Mouse (Mus musculus) cerebellum, postnatal 10 days (tissue): ENCODE measurements around the gene Rpl22.

Source experiments
- DNase-seq, 2 experiments: peaks; one replicate each; pipeline ENCODE4 v3.0.0; 2021; ENCODE audit warnings: mixed read lengths in 2 of 2

Rpl22 gene

DNA sequence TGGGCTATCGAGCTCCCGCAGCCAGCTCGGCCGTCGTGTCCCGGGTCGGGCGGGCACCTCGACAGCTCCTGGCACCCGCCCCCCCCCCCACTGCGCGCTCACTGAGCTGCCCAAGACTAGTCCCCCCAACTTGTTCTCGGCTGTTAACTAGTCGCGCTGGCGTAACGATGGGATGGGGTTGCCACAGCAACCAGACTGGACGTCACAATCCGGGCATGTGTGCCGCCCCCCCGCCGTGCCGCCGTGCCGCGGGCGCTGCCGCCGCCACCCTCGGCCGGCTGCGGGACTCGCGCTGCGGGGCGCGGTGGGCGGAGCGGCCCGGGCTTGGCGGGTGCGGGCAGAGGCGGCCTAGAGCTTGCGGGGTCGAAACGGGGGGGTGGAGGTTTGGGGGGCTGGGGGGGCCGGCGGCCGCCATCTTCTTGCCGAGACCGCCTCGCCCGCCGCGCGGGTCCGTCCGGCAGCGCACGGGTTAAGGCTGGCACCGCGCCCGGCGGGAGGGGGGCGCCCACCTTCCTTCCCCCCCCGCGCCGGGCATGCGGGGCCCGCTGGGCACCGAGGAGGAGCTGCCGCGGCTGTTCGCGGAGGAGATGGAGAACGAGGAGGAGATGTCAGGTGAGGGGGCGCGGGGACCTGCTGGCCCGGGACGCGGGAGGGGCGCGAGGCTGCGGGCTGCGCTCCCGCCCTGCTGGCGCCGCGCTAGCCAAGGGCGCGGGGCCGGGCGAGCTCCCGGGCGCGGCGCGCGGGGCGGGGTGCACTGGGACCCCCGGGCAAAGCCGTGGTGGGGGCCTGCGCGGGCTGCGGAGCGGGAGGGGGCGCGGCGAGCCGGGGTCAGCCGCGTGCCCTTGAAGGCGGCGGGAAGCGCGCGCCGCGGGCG lies 13.1 kb downstream of the Rpl22 start, which contains the start of gene Chd5:
Gene Chd5, plus strand, starts transcription at position 233 of the 874 bp plus-strand sequence.
- DNase-seq = peak; percentile 77 to 79

DNA sequence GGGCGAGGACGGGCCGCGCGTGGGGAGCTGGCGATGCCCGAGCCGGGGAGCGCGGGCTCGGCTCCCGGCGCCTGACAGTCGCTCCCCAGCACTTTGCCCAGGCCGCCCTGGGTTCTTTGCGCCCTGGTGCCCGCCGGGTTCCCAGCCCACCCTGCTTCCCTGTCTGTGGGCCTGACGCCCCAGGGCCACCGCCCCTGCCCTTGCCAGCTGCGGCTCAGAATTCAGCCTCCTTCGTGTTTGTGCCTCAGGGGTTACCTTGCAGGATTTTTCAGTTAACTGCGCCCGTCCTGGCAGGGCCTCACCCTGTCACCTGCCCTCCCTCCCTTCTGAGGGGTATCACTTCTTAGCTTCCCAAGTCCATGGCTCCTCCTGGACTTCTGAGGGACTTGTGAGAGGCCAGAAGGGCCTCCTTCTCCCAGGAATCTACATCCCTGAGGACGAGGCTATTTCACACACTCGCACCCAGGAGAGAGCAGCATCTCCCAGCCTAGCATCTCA lies 13.8 kb downstream of the Rpl22 start:
- peak in 1 of 2 experiments; percentile 36 for DNase-seq

DNA sequence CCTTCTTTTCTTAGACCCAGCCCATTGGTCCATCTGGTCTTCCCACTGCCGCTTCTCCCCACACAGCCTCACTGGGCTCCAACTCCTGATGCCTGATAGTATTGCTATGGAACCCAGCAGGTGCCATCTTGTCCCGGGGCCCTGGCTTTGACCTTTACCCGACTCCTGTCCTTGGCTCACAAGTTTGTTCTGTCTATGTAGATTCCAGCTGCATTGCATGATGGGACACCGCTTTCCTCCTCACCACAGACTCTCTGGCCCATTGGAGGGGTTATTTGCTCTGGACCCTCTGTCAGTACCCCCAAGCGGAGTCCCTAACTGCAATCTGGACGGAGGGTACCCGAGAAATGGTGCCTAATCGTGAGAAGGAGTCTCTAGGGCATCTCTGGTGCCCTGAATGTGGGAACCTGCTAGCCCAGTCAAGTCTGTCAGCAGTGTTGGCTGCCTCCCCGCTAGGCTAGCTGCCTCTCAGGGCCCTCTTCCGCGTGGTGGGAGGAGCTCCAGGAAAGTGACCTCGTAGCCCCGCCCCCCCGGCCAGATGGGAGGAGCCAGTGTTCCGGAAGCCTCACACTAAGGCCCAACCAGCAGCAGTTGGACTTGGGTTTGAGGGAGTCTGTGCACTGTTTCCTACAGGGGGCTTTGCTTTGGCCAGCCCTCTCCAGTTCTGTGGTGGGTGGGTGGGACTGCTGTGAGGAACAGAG lies 15.2 kb downstream of the Rpl22 start:
- peak in 1 of 2 experiments; percentile 43 for DNase-seq

DNA sequence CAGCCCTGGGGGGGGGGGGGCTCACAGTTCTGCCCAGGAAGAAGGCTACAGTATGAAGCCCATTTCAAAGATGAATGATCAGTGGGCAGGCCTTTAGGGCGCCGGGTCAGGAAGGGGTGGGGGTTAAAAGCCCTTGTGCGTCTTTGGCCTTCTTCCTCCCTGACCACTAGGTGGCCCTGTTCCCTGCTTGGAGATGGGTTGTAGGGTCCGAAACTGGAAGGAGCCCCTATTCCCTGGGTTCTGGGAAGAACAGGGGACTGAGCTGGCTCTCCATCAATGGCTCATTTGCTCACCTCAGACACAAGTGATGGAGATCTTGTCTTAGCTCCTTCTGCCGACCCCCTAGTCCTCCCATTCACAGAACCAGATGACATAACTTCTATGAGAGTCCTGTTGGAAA lies 17.8 kb downstream of the Rpl22 start:
- peak; percentile 79 to 82 for DNase-seq

DNA sequence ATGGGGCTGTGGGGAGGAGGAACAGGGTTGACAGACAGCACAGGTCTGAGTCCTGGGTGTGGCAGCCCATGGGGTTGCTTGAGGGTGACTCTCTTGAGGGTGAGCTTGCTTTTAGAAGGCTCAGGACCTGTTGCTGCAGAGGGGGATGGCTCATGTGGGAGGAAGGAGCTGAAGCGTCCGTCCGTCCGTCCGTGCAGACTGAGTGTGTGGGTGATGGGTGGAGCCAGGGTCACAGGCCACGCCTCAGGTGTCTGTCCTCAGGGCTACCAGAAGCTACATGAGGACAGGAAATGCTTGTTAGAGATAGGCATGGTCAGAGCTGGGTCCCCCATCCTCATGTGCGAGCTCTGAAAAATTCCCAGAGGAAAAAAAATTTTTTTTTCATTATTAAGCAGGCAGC lies 19.1 kb downstream of the Rpl22 start:
- no peak for DNase-seq

DNA sequence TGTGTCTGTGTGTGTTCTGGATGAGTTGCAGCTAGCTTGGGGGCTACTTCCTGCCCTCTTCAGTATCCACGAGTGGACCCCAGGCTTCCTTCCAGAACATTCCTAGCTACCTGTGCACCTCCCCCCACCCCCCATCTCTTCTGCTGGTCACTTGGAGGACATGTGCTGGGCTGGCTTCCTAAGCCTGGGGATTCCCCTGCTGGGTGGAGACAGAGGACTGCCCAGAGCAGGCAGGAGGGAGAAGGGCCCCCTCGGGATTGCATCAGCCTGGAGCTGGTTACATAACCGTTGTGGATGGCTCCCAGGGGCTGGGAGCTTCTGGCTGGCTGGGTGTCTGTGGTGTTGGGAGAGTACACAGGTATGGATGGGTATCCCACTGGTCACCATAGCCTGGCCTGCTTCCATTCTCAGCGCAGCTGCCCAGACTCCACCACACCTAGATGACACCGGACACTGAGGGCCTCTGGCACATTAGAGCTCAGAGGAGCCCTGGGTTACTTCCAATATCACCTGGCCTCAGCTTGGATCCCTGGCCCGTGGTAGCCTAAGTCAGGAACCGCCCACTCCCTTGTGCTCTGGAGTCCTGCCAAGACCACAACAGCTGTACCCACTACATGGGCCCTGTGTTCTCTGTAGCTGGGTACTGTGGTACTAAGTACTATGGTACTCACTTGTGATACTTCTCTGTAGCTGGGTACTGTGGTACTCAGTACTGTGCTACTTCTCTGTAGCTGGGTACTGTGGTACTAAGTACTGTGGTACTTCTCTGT lies 19.8 kb downstream of the Rpl22 start:
- DNase-seq = peak in 1 of 2 experiments; percentile 30

DNA sequence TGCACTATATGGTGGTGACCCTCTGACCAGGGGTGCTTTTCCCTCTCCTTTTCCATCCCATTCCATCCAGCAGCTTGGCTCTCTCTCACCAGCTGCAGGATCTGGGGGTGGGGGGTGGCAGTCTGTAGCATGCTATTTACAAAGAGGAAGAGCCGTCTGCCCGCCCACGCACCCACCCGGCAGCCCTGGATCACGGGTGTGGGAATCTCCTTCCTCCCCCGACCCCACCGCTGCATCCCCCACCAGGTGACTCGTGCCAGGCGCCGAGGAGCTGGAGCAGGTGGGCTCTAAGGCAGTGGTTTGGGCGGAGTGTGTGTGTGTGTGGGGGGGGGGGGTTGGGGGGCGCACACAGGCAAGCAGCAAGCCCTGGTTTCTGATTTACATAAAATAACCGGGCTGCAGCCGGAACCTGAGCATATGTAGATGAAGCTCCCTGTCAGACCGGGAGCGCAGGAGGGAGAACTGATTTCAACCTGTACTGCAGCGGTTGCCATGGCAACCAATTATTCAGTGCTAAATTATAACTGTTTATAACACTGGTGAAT lies 24.4 kb downstream of the Rpl22 start:
- peak; percentile 57 to 59 for DNase-seq

DNA sequence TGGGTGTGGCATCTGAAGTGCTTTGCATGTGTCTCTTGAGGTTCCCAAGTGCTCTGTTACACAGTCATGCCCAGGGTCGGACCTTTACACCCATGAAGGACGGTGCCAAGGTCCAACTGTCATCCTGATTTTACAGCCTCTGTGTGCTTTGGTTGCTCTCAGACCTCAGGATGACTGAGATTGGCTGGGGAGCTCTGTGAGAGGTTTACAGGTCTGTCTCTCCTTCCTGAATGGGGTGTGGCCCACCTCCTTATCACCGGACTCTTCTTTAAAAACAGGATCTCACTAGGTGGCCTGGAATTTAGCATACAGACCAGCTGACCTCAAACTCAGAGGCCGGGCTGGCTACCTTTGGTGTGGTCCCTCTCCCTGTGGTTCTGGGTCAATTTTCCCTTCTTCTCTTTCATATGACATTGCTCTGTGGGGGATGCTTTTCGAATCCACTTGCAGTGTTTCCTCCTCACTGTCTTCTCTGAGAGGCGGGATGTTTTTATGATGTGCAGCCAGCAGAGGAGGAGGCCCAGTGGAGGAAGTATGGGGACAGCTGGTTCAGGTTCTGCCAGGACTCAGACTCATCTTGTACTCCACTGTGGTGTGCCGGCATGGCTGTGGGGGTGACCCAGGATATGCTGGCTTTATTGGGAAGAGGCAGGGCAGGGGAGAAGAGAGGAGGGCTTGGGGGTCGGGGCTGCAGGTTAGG lies 25.3 kb downstream of the Rpl22 start:
- DNase-seq = no peak

DNA sequence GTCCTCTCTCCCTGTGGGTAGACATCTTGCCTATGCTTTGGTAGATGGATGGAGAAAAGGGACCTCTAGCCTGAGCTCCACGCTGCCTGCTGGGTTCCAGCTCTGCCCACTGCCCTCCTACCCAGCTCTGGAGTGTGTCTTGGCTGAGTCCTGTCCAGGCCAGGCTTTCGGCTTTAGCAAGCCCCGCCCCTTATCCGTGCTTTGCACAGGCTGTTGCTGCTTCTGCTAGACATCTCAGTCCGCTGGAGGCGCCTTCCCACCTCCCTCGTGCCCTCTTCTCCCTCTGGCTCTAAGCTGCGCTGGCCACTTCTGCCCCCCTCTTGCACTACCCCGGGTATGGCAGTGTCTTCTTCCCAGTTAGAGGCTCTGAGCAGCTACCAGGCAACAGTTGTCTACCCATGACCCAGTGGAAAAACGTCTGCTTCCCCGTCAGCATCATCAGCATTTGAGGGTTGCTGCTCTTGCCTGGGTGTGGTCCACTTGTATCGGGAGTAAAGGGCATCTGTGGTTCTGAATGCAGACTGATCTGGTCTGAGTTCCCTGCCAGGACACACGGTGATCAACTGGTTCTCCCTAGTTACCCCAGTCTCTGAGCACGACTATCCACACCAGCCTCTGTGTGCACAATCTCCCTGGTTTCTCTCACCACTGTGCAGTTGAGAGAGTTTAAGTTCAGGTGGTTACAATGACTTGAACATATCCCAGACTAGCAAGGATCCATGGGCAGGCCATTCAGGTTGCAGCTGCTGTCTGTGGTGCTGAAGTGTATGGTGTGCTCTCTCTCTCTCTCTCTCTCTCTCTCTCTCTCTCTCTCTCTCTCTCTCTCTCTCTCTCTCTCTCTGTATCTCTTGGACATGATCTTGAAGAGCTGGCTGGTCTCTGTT lies 26.1 kb downstream of the Rpl22 start:
- DNase-seq = peak; percentile 61

DNA sequence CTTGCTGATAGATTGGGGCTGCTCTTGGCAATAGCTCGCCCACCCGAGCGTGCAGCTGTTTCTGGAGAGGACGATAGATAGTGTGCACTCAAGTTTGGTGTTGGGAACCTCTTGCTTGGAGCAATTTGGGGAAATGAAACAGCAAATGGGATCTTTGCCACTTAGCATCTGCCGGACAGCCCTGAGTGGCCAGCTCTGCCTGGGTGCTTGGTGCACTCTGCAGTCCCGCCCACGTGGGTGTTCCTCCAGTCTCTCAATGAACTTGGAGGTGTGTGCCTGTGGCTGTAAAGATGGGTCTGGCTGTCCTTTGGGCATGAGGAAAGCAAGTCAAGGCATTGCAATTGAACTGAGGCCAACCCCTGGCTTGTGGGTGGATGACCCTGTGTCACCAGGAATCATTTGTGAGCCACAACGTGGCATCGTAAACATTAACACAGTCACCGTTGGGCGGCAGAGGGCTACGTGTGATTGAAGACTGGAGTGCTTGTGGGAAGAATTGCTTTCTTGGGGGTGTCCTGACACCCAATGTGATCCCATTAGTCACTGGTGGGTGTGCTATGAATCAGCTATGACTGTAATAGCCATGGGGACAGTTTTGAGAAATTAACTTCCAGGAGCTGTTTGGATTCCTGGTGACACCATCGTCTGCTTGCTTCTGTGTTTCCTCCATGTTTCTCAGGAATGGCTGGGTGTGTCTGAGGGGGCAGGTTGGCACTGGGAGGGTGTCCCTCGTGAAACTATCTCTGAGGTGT lies 28.5 kb downstream of the Rpl22 start:
- no peak for DNase-seq

DNA sequence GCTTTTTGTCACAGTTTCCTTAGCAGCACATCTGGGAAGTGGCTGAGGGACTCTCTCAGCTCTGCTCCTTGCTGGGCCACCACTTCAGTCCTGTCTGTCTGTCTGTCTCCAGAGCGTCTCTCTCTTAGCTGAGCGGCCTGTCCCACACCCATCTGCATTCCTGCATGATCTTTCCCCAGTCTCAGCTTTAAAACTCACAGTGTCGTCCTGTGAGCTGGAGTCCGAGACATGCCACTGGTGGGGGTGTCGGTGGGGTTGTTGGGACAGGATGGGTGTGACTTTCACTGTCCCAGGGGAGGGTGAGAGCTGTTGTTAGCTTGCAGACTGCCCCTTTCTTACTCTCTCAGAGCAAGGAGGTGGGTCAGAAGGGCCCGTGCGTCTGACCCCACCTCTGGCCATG lies 30.1 kb downstream of the Rpl22 start:
- no peak for DNase-seq

DNA sequence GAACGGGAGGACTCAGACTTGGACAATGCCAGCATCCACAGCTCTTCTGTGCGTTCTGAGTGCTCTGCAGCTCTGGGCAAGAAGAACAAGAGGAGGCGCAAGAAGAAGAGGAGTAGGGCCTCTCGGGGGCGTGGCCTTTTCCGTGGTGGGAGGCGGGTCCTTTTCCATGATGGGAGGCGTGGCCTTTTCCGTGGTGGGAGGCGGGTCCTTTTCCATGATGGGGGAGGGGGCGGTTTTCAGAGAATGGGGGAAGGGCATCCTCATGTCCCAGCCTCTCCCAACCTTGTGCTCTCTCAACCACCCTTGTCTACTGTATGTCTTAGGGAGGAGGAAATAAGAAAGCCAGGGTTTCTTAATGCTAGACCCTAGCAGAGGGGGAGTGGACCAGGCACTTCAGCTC lies 34.2 kb downstream of the Rpl22 start:
- DNase-seq = no peak

DNA sequence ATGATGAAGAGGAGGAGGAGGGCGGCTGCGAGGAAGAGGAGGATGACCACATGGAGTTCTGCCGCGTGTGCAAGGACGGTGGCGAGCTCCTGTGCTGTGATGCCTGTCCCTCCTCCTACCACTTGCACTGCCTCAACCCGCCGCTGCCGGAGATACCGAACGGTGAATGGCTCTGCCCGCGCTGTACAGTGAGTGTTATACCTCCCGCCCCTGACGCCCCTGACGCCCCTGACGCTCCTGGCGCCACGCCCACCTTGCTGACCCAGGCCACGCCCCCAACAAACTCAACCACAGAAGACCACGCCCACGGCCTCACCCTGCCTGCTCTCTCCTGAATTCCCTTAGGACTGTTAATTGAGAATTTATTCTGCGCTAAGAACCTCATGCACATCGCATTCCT lies 35.3 kb downstream of the Rpl22 start:
- peak; percentile 50 to 57 for DNase-seq

DNA sequence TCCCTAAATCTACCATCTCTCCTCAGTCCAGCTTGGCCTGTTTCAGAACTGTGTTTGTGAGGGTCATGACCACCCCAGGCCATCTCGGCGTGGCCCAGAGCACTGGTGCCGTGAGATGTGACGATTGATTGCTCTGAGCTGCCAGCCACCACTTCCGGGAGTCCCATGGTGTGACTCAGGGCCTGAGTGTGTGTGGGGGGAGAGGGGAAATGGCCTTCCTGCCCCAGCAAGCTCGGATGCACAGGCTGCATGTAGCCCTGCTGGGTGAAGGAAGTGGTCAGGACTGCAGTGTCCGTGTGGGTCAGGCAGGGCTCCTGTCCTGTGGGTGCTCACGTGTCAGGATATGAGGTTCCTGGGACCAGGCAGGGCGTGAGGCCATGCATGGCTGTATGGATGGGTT lies 36.6 kb downstream of the Rpl22 start:
- DNase-seq = no peak

DNA sequence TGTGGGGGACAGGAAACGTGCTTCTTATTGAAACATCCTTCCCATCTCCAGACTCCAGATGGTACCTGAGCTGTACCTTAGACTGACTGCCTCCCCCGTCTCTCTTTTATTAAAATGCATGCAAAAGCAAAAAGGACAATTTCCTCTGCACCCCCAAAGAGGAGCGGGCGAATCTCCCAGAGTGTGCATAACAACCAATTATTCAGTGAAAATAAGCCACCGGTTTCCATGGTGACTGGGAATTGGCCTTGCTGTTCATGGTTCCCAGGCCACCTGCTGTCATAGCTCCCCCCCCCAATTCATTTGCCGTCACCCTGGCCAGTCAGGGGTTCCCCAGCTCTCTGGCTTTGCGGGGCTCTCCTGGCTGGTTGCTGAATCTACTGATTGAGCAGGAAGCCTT lies 39.7 kb downstream of the Rpl22 start:
- DNase-seq = no peak

DNA sequence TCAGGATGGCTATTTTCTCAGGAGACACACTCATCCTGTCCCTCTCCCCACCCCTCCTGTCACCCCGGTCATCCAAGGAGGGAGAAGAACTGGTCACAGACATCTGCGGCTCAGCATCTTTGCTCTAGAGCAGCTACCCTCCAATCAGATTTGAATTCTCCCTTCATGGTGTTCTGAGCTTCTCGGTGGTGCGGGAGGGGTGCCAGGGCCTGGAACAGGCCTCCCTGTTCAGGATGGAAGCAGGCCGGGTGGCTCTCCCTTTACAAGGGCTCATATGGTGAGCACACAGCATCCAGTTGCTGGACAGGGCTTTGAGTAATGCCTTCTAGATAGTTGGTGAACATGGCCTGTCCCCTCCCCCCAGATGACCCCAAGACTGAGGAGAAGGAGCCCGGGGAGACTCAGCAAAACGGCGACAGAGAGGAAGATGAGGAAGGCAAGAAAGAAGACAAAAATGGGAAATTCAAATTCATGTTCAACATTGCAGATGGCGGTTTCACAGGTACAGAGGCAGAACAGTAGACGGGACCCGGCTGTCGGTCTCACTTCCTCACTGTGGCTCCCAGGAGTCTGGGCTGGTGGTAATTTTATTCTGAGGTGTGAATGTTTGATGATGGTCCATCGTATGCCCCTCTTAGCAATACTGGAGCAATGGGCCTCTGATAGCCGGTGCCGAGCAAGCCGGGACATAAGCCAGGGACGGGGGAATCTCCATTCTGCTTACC lies 57.1 kb downstream of the Rpl22 start:
- DNase-seq = peak; percentile 59 to 71
